Mouse (Mus musculus): ENCODE measurements at regions not wholly inside any gene's neighbourhood (a gene's known extent, or its start where the extent isn't known, plus 50 kb on each side); places are given as distances from the start of the nearest gene placed in this dataset.

DNA sequence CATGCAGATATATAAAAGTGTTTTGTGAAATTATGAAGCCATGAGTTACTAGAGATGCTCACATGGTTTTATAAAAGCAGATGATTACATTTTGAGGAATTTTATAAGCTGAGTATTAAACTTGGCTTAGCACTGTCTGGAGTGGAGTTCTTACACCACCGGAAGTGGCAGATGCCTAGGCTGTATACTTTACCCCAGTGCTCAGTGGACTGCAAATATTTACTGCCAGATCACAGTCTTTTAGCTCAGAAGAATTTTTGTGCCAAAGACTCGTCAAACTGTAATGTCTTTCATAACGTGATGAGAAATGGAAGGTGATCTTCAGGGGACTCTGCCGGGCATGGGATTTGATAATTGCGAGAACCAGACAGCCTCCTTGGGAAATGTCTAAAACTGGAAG, 136.1 kb upstream of the 9330182O14Rik start:
- TF ChIP-seq ZNF384 (IDR thresholded peaks at IDR 0.05; ENCODE audit: low read depth, low read length) (no peak), MAFK (IDR thresholded peaks at IDR 0.05; ENCODE audit: insufficient read depth, low read depth, low read length) (no peak), HCFC1 (IDR thresholded peaks at IDR 0.05; ENCODE audit: borderline replicate concordance, insufficient read depth, low read length) (no peak), ZC3H11A (IDR thresholded peaks at IDR 0.05; ENCODE audit: borderline replicate concordance, low read depth, low read length) (no peak)
- no peak overlapping the region for H3K27ac ChIP-seq (ENCODE audit: insufficient read depth, low read depth, low read length, poor library complexity, severe bottlenecking)
- in situ Hi-C loops (cut with MboI; ENCODE audit: low sequenced_read_pairs in 2 of 2, unreplicated experiment in 2 of 2): no loop called here
- H3K36me3 ChIP-seq (ENCODE audit: control insufficient read depth, insufficient read depth, low read length, poor library complexity, severe bottlenecking): no peaks in the 10 kb centered on the region
- no peaks in the 10 kb centered on the region for H3K9me3 ChIP-seq (ENCODE audit: control insufficient read depth, insufficient read depth, low read depth, low read length)
- DNase-seq (ENCODE audit: low read depth, low spot score): no peak
- H3K4me3 ChIP-seq (ENCODE audit: insufficient read depth in 1 of 2, low read depth in 1 of 2, low read length in 2 of 2, poor library complexity in 1 of 2, severe bottlenecking in 1 of 2): no peak overlapping the region
- no peaks in the 10 kb centered on the region for H3K4me1 ChIP-seq (ENCODE audit: control insufficient read depth in 2 of 2, insufficient read depth in 2 of 2, low read length in 2 of 2, poor library complexity in 1 of 2)
- H3K9ac ChIP-seq (ENCODE audit: insufficient read depth, low read depth, low read length, poor library complexity, severe bottlenecking): no peak overlapping the region

DNA sequence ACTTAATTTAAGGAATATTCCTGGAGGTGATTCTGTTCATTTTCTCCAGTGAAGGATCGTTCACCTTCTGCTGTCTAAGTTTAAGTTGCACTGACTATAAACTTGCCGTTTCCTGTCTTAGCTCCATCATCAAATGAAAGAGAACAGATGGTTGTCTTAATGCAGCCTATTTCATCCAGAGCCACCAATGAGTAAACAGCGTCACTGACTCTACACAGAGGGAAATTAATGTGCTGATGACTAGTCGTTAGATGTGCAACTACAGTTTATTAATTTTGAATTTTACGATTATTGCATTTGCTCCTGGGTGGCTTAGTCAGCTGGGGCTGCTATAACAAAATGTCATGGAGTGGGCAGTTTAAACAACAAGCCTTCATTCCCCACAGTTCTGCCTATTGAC, 134.1 kb upstream of the 9330182O14Rik start:
- Histone ChIP-seq H3K4me1 (ENCODE audit: control insufficient read depth in 2 of 2, insufficient read depth in 2 of 2, low read length in 2 of 2, poor library complexity in 1 of 2) (no peaks in the 10 kb centered on the region), H3K27ac (ENCODE audit: insufficient read depth, low read depth, low read length, poor library complexity, severe bottlenecking) (no peak overlapping the region), H3K9ac (ENCODE audit: insufficient read depth, low read depth, low read length, poor library complexity, severe bottlenecking) (no peak overlapping the region), H3K4me3 (ENCODE audit: insufficient read depth in 1 of 2, low read depth in 1 of 2, low read length in 2 of 2, poor library complexity in 1 of 2, severe bottlenecking in 1 of 2) (no peak overlapping the region), H3K9me3 (ENCODE audit: control insufficient read depth, insufficient read depth, low read depth, low read length) (no peaks in the 10 kb centered on the region), H3K36me3 (ENCODE audit: control insufficient read depth, insufficient read depth, low read length, poor library complexity, severe bottlenecking) (no peaks in the 10 kb centered on the region)
- no peak for TF ChIP-seq ZNF384 (IDR thresholded peaks at IDR 0.05; ENCODE audit: low read depth, low read length)
- no peak for TF ChIP-seq ZC3H11A (IDR thresholded peaks at IDR 0.05; ENCODE audit: borderline replicate concordance, low read depth, low read length)
- TF ChIP-seq MAFK (IDR thresholded peaks at IDR 0.05; ENCODE audit: insufficient read depth, low read depth, low read length): no peak
- no peak for TF ChIP-seq CHD2 (IDR thresholded peaks at IDR 0.05; ENCODE audit: low read depth, low read length)
- TF ChIP-seq HCFC1 (IDR thresholded peaks at IDR 0.05; ENCODE audit: borderline replicate concordance, insufficient read depth, low read length): no peak
- in situ Hi-C loops (cut with MboI; ENCODE audit: low sequenced_read_pairs in 2 of 2, unreplicated experiment in 2 of 2): no loop called here
- no peak for DNase-seq (ENCODE audit: low read depth, low spot score)

DNA sequence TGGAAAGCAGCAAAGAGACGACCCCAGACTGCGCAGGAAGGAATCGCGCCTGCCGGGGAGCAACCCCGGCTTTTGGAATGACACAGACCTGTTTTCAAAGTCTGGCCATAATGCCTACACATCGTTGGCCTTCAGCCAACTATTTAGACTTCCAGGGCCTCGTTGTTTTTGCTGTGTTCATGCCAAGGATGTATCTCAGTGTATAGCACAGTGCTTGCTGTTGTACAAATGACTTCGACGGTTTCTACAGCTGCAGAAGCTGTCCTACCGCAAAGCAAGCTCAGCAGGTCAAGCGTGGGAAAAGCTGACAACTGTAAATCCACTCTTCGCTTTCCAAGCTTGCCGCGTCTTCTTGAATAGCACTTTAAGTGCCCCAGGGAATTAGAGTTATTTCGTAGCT, 129.1 kb upstream of the 9330182O14Rik start:
- TF ChIP-seq CHD2 (IDR thresholded peaks at IDR 0.05; ENCODE audit: low read depth, low read length) (no peak), MAFK (IDR thresholded peaks at IDR 0.05; ENCODE audit: insufficient read depth, low read depth, low read length) (no peak), HCFC1 (IDR thresholded peaks at IDR 0.05; ENCODE audit: borderline replicate concordance, insufficient read depth, low read length) (no peak), ZNF384 (IDR thresholded peaks at IDR 0.05; ENCODE audit: low read depth, low read length) (no peak), ZC3H11A (IDR thresholded peaks at IDR 0.05; ENCODE audit: borderline replicate concordance, low read depth, low read length) (no peak)
- Histone ChIP-seq H3K9me3 (ENCODE audit: control insufficient read depth, insufficient read depth, low read depth, low read length) (no peaks in the 10 kb centered on the region), H3K36me3 (ENCODE audit: control insufficient read depth, insufficient read depth, low read length, poor library complexity, severe bottlenecking) (no peaks in the 10 kb centered on the region), H3K27ac (ENCODE audit: insufficient read depth, low read depth, low read length, poor library complexity, severe bottlenecking) (no peak overlapping the region), H3K4me1 (ENCODE audit: control insufficient read depth in 2 of 2, insufficient read depth in 2 of 2, low read length in 2 of 2, poor library complexity in 1 of 2) (no peaks in the 10 kb centered on the region; a peak in 1 of 4 replicates), H3K9ac (ENCODE audit: insufficient read depth, low read depth, low read length, poor library complexity, severe bottlenecking) (no peak overlapping the region), H3K4me3 (ENCODE audit: insufficient read depth in 1 of 2, low read depth in 1 of 2, low read length in 2 of 2, poor library complexity in 1 of 2, severe bottlenecking in 1 of 2) (no peak overlapping the region)
- in situ Hi-C loops (cut with MboI; ENCODE audit: low sequenced_read_pairs in 2 of 2, unreplicated experiment in 2 of 2): no loop called here
- DNase-seq (ENCODE audit: low read depth, low spot score): no peak

DNA sequence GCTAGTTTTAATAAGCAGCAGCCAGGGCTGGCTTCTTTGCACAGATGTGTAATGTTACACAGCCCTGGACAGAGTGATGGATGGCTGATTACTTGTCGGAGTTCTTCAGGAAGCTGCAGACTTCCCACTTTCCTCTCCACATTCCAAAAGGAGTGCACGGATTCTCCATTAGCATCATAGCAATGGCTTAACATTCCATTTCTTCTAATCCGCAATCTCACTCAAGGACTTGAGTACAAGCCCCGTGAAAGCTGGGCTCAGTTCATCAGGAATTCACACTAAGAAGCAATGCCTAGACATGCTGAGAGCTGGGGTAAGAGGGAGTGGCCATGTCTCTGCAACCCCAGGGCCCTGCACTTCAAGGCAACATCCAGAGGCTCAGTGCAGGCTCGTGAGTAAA, 126.3 kb upstream of the 9330182O14Rik start:
- Histone ChIP-seq H3K4me3 (ENCODE audit: insufficient read depth in 1 of 2, low read depth in 1 of 2, low read length in 2 of 2, poor library complexity in 1 of 2, severe bottlenecking in 1 of 2) (no peak overlapping the region), H3K9me3 (ENCODE audit: control insufficient read depth, insufficient read depth, low read depth, low read length) (no peaks in the 10 kb centered on the region), H3K9ac (ENCODE audit: insufficient read depth, low read depth, low read length, poor library complexity, severe bottlenecking) (no peak overlapping the region), H3K36me3 (ENCODE audit: control insufficient read depth, insufficient read depth, low read length, poor library complexity, severe bottlenecking) (no peaks in the 10 kb centered on the region), H3K4me1 (ENCODE audit: control insufficient read depth in 2 of 2, insufficient read depth in 2 of 2, low read length in 2 of 2, poor library complexity in 1 of 2) (no peaks in the 10 kb centered on the region; a peak in 1 of 4 replicates), H3K27ac (ENCODE audit: insufficient read depth, low read depth, low read length, poor library complexity, severe bottlenecking) (no peak overlapping the region)
- in situ Hi-C loops (cut with MboI; ENCODE audit: low sequenced_read_pairs in 2 of 2, unreplicated experiment in 2 of 2): no loop called here
- no peak for DNase-seq (ENCODE audit: low read depth, low spot score)
- TF ChIP-seq CHD2 (IDR thresholded peaks at IDR 0.05; ENCODE audit: low read depth, low read length): no peak
- no peak for TF ChIP-seq ZC3H11A (IDR thresholded peaks at IDR 0.05; ENCODE audit: borderline replicate concordance, low read depth, low read length)
- TF ChIP-seq HCFC1 (IDR thresholded peaks at IDR 0.05; ENCODE audit: borderline replicate concordance, insufficient read depth, low read length): no peak
- no peak for TF ChIP-seq ZNF384 (IDR thresholded peaks at IDR 0.05; ENCODE audit: low read depth, low read length)
- TF ChIP-seq MAFK (IDR thresholded peaks at IDR 0.05; ENCODE audit: insufficient read depth, low read depth, low read length): no peak

DNA sequence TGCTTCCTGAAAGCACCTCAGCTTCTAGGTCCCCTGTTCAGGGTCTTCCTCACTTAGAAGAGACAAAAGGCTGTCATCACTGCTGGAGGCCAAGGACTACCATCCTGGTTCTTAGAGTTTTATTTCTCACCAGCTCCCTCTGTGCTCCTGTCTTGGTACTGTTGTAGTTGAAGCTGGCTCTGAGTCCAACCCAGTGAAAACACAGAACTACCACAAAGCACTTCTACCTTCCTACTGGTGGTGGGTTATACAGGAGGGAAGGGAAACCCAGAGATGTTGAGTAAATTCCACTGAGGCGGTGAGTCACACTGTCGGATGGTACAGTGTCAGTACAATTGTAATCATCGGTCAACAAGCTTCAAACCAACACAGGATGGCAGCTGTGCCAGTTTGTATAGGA, 120.3 kb upstream of the 9330182O14Rik start:
- H3K4me1 ChIP-seq (ENCODE audit: control insufficient read depth in 2 of 2, insufficient read depth in 2 of 2, low read length in 2 of 2, poor library complexity in 1 of 2): peaks cover 4 to 6% of the 10 kb centered on the region in 2 experiments; a peak in 3 of 4 replicates
- H3K36me3 ChIP-seq (ENCODE audit: control insufficient read depth, insufficient read depth, low read length, poor library complexity, severe bottlenecking): no peaks in the 10 kb centered on the region
- H3K27ac ChIP-seq (ENCODE audit: insufficient read depth, low read depth, low read length, poor library complexity, severe bottlenecking): no peak overlapping the region
- in situ Hi-C loops (cut with MboI; ENCODE audit: low sequenced_read_pairs in 2 of 2, unreplicated experiment in 2 of 2): no loop called here
- no peak for TF ChIP-seq ZC3H11A (IDR thresholded peaks at IDR 0.05; ENCODE audit: borderline replicate concordance, low read depth, low read length)
- TF ChIP-seq ZNF384 (IDR thresholded peaks at IDR 0.05; ENCODE audit: low read depth, low read length): no peak
- no peak for TF ChIP-seq CHD2 (IDR thresholded peaks at IDR 0.05; ENCODE audit: low read depth, low read length)
- no peak for TF ChIP-seq MAFK (IDR thresholded peaks at IDR 0.05; ENCODE audit: insufficient read depth, low read depth, low read length)
- TF ChIP-seq HCFC1 (IDR thresholded peaks at IDR 0.05; ENCODE audit: borderline replicate concordance, insufficient read depth, low read length): no peak
- no peak for DNase-seq (ENCODE audit: low read depth, low spot score)
- H3K4me3 ChIP-seq (ENCODE audit: insufficient read depth in 1 of 2, low read depth in 1 of 2, low read length in 2 of 2, poor library complexity in 1 of 2, severe bottlenecking in 1 of 2): no peak overlapping the region
- H3K9ac ChIP-seq (ENCODE audit: insufficient read depth, low read depth, low read length, poor library complexity, severe bottlenecking): no peak overlapping the region
- H3K9me3 ChIP-seq (ENCODE audit: control insufficient read depth, insufficient read depth, low read depth, low read length): no peaks in the 10 kb centered on the region
